Mouse (Mus musculus) cerebellum, postnatal 14 days (tissue): Measurements from ENCODE around the gene Lamp1.

Experiments used
- DNase-seq, 2 experiments: peaks; one replicate each; pipeline ENCODE4 v3.0.0; 2021; ENCODE audit warnings: mixed read lengths in 2 of 2

Lamp1 gene

GRCm38 (mm10) chr8:13158718-13159376 lies at the start of gene Lamp1:
Lamp1 (plus strand) TSS chr8:13159161.
- peak; percentile 99 to 100 for DNase-seq

- DNase-seq = no peak
Measured at GRCm38 (mm10) chr8:13109416-13109960, 49.5 kb upstream of the Lamp1 start.

GRCm38 (mm10) chr8:13111917-13112316 lies 47.0 kb upstream of the Lamp1 start:
- no peak for DNase-seq

- DNase-seq = no peak
Measured at GRCm38 (mm10) chr8:13113232-13113631, 45.7 kb upstream of the Lamp1 start.

- no peak for DNase-seq
Measured at GRCm38 (mm10) chr8:13117096-13117495, 41.9 kb upstream of the Lamp1 start.

- no peak for DNase-seq
Measured at GRCm38 (mm10) chr8:13118516-13118915, 40.4 kb upstream of the Lamp1 start.

GRCm38 (mm10) chr8:13120882-13121665 lies 37.9 kb upstream of the Lamp1 start:
- DNase-seq = no peak

GRCm38 (mm10) chr8:13122887-13123421 lies 36.0 kb upstream of the Lamp1 start:
- no peak for DNase-seq

- DNase-seq = no peak
Measured at GRCm38 (mm10) chr8:13124897-13125296, 34.1 kb upstream of the Lamp1 start.

GRCm38 (mm10) chr8:13132220-13132619 lies 26.7 kb upstream of the Lamp1 start:
- DNase-seq = peak; percentile 69 to 82

- DNase-seq = no peak
Measured at GRCm38 (mm10) chr8:13139641-13140182, 19.2 kb upstream of the Lamp1 start.

- no peak for DNase-seq
Measured at GRCm38 (mm10) chr8:13141681-13142080, 17.3 kb upstream of the Lamp1 start.

GRCm38 (mm10) chr8:13148476-13148875 lies 10.5 kb upstream of the Lamp1 start:
- DNase-seq = no peak

GRCm38 (mm10) chr8:13149287-13149686 lies 9.7 kb upstream of the Lamp1 start:
- no peak for DNase-seq

- peak in 1 of 2 experiments; percentile 34 for DNase-seq
Measured at GRCm38 (mm10) chr8:13149866-13150265, 9.1 kb upstream of the Lamp1 start.

- DNase-seq = no peak
Measured at GRCm38 (mm10) chr8:13150929-13151328, 8.0 kb upstream of the Lamp1 start.

- DNase-seq = no peak
Measured at GRCm38 (mm10) chr8:13154099-13154498, 4.9 kb upstream of the Lamp1 start.

GRCm38 (mm10) chr8:13155358-13155757 lies 3.6 kb upstream of the Lamp1 start:
- DNase-seq = no peak

GRCm38 (mm10) chr8:13156327-13157097 lies 2.4 kb upstream of the Lamp1 start:
- DNase-seq = no peak

GRCm38 (mm10) chr8:13159377-13159881 lies 468 bp downstream of the Lamp1 start:
- no peak for DNase-seq

GRCm38 (mm10) chr8:13160691-13161090 lies 1.7 kb downstream of the Lamp1 start:
- no peak for DNase-seq

GRCm38 (mm10) chr8:13162098-13162497 lies 3.1 kb downstream of the Lamp1 start:
- no peak for DNase-seq
